Mouse (Mus musculus): ENCODE data around the gene Gprin3. TPM values are rescaled to one million over a fixed set of nuclear protein-coding genes. Genes with fewer than 3 reads are reported as not detected.

Gene Gprin3
- total and polyA plus RNA-seq, 2 experiments, result 1.9 to 26.9 TPM

DNA sequence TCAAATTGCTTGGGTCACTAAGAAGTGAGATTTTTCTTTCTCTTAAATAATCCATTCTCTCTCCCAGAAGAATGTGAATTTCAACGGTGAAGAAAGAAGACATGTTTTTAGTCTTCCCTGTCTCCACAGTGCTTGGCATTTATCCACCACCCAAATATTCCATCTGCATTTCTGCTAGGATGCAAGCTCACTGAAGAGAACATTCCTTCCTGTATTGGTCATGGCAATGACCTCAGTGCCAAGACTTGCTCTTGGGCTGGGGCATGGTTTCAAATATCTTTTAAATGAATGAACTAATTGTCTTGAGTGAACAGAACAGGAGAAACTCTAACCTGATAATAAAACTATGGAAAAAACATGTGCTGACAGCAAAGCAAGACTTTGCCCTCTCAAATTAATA, 123.1 kb downstream of the Gprin3 start:
- Histone ChIP-seq H3K79me2 (ENCODE audit: control insufficient read depth, insufficient read depth, low read length) (no peaks in the 10 kb centered on the region), H3K36me3 (ENCODE audit: control insufficient read depth, insufficient read depth, low read length) (no peaks in the 10 kb centered on the region), H3K4me3 (ENCODE audit: insufficient read depth, low read depth, low read length) (no peak overlapping the region), H3K4me1 (ENCODE audit: control insufficient read depth, insufficient read depth, low read length) (no peaks in the 10 kb centered on the region), H3K27me3 (ENCODE audit: control insufficient read depth, insufficient read depth, low read length) (no peaks in the 10 kb centered on the region), H3K27ac (replicated peaks; ENCODE audit: insufficient read depth, low read depth, low read length) (no peak overlapping the region), H3K9ac (ENCODE audit: low read depth, low read length) (no peak overlapping the region)
- no peak for DNase-seq (ENCODE audit: extremely low read depth, low read depth, low spot score)
- no peak for TF ChIP-seq CTCF (IDR thresholded peaks at IDR 0.05; ENCODE audit: low read depth, low read length)
- no peak for TF ChIP-seq POLR2A (IDR thresholded peaks at IDR 0.05; ENCODE audit: extremely low read depth, insufficient read depth, low read length)
- 79% methylated on average over 1 of the region's 1 CpGs for WGBS

Other genes starting within 250 kb of the Gprin3 start
- gene Tigd2, start 217.4 kb downstream of the Gprin3 start, total RNA-seq (2014; rRNA removed), result 10.7 and 10.9 TPM in 2 replicates
- 2.9 and 3.3 TPM in 2 replicates for gene Tigd2, start 217.4 kb downstream of the Gprin3 start, polyA plus RNA-seq (2012; rRNA removed)

Data from liver, adult 2 months (tissue).